Mouse (Mus musculus) lung, embryonic 14.5 days (tissue): ENCODE data around the gene Lin52. TPM values are rescaled to one million over a fixed set of nuclear protein-coding genes. Genes with fewer than 3 reads are reported as not detected.
A peak's percentile ranks its signal among the peaks of the same experiment; 100 is the strongest.

Experiments
- ATAC-seq: fragments of 200-750 bp; cut with Nextera tagmentation; 2 replicates; pipeline ENCODE4 v1.8.0; 2017; ENCODE audit warnings: mild to moderate bottlenecking, moderate TSS enrichment, moderate library complexity; ENCODE audit not compliant: insufficient read depth
- DNase-seq: peaks from one replicate; pipeline ENCODE4 v3.0.0-alpha.2; 2015
- H3K27ac ChIP-seq: fragments of 300-500 bp; sonication (generic); 2 replicates; pipeline ENCODE4 v1.5.1; 2014; ENCODE audit warnings: low read depth, mild to moderate bottlenecking, moderate library complexity
- H3K27me3 ChIP-seq: fragments of 300-500 bp; sonication (generic); 2 replicates; pipeline ENCODE4 v1.6.1; 2014; ENCODE audit warnings: low read length, control low read depth; ENCODE audit not compliant: insufficient read depth
- H3K36me3 ChIP-seq: fragments of 300-500 bp; sonication (generic); 2 replicates; pipeline ENCODE4 v1.6.1; 2014; ENCODE audit warnings: control low read depth; ENCODE audit not compliant: insufficient read depth
- H3K4me1 ChIP-seq: fragments of 300-500 bp; sonication (generic); 2 replicates; pipeline ENCODE4 v1.6.1; 2014; ENCODE audit warnings: antibody characterized with exemption, control low read depth; ENCODE audit not compliant: insufficient read depth
- H3K4me2 ChIP-seq: fragments of 300-500 bp; sonication (generic); 2 replicates; pipeline ENCODE4 v1.6.1; 2014; ENCODE audit warnings: mild to moderate bottlenecking
- H3K4me3 ChIP-seq: fragments of 300-500 bp; sonication (generic); 2 replicates; pipeline ENCODE4 v1.5.1; 2014; ENCODE audit warnings: low read depth, low read length
- H3K9ac ChIP-seq: fragments of 300-500 bp; sonication (generic); 2 replicates; pipeline ENCODE4 v1.6.1; 2014
- H3K9me3 ChIP-seq: fragments of 300-500 bp; sonication (generic); 2 replicates; pipeline ENCODE4 v1.6.1; 2016; ENCODE audit warnings: low read depth, low read length, control low read depth
- CTCF ChIP-seq: IDR thresholded peaks from 2 replicates; pipeline ENCODE4 v1.5.1; 2016; ENCODE audit warnings: antibody characterized with exemption, low read depth
- WGBS: fragments of 180-500 bp; shearing (Covaris S2); extraction: QIAGEN DNeasy Blood & Tissue Kit; methylation state at CpG from one replicate; pipeline ENCODE4 v1.1.7; 2014; 5-methylcytosine and 5-hydroxymethylcytosine counted together
- polyA plus RNA-seq: library from polyadenylated mRNA; unstranded; fragments of >200 nt; fragmentation: Nextera tagmentation; extraction: Ambion mirVana; gene quantifications from 2 replicates; pipeline ENCODE4 v1.2.1, GENCODE M21; 2014

Lin52 gene
- polyA plus RNA-seq, 1 experiment from 2014 or later = 22.5 TPM

DNA sequence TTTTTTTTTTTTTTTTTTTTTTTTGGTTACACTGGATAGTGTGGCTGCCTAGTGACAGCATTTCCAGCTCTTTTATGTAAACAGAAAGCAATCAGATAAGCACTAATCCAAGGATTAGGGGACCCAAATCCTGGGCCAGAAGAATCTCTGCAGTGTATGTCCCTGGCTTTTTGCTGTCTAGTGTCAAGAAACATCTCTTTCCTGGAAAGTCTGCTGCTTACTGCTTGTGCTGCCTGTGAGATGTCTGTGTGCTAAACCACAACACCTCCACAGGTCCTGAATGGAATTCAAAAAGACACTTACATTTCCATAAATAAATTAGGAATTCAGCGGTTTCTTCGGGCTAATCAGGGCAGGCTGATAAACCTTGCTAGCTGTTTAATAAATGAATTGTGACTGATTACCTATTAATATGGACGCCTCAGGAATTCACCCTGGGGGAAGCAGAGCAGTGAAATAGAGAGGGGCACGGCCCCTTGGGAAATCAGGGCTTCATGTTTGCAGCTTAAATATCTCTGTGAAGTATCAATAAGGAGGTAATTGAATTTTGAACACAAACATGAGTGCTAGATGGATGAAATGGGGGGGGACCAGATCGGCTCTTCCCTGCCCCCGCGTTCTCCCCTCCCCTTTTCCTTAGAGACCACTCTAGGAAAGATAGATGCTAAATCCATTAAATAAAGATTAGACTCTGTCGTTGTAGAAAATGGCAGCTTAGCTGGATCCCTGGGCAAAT lies 49.5 kb downstream of the Lin52 start:
- Histone ChIP-seq H3K27me3 (no peaks in the 10 kb centered on the region), H3K9ac (no peak overlapping the region), H3K9me3 (no peaks in the 10 kb centered on the region), H3K4me1 (no peaks in the 10 kb centered on the region), H3K4me2 (no peak overlapping the region), H3K36me3 (no peaks in the 10 kb centered on the region), H3K27ac (no peak overlapping the region), H3K4me3 (no peak overlapping the region)
- DNase-seq (peak; percentile 1), ATAC-seq (no peak)
- WGBS = 37% methylated on average over 8 of the region's 8 CpGs
- TF ChIP-seq CTCF = no peak

DNA sequence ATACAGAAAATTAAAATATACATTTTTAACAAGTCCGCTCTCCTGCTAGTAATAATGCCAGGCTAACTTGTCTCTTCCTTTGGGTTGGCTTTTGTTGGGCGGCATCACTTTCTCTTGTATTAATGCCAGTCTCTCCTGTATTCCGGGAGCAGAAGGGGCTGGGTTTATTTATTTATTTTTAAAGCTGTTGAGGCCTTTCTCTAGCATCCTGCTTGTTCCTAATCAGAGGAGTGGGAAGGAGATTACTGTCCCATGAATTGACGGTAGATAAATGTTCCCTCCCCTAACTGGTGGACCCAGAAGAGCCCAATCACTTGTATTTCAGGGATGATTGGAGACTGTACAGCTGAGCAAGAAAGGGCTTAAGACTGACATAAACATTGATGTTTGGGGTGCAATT lies 50.1 kb downstream of the Lin52 start:
- WGBS = 61% methylated on average over 4 of the region's 4 CpGs
- no peaks in the 10 kb centered on the region for H3K4me1 ChIP-seq
- DNase-seq = no peak
- TF ChIP-seq CTCF = no peak
- no peak overlapping the region for H3K4me3 ChIP-seq
- no peak overlapping the region for H3K27ac ChIP-seq
- H3K4me2 ChIP-seq = no peak overlapping the region
- ATAC-seq = no peak
- H3K27me3 ChIP-seq = no peaks in the 10 kb centered on the region
- no peaks in the 10 kb centered on the region for H3K9me3 ChIP-seq
- H3K36me3 ChIP-seq = no peaks in the 10 kb centered on the region
- H3K9ac ChIP-seq = no peak overlapping the region

DNA sequence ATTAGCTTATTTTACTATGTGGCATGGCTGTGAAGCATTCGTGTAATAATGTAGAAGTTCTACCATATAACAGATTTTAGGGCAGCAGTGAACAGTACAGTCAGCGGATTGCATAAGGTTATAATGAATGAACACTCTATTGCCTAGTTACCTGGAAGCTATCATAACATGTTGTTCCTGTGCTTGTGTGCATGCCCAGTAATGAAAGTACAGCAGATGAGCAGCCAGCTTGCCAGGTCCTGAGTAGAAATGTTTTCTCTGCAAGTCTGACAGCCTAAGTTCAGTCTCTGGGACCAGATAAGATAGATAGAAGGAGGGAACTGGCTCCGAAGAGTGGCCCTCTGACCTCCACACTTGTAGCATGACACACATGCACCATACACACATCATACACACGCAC lies 55.6 kb downstream of the Lin52 start:
- H3K36me3 ChIP-seq = no peaks in the 10 kb centered on the region
- 78% methylated on average over 4 of the region's 4 CpGs for WGBS

DNA sequence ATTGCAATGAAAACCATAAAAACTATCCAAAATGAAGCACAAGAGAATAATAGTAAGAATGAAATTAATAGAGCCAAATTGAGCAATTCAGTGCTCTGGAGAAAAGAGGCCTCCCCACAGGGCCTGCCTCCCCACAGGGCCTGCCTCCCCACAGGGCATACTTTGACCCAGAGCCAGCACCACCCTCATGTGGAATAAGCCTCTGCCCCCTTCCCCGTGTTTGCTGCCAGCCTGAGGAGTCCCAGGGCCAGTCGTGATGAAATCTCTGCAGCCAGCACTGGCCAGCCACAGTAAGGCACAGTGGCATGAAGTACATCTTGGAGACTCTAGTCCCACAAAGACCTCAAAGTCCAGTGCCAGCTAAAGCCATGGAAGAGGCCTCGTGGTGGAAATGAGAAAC lies 60.8 kb downstream of the Lin52 start:
- Histone ChIP-seq H3K4me3 (no peak overlapping the region), H3K36me3 (no peaks in the 10 kb centered on the region), H3K27ac (no peak overlapping the region), H3K9me3 (no peaks in the 10 kb centered on the region), H3K27me3 (no peaks in the 10 kb centered on the region), H3K4me2 (no peak overlapping the region), H3K9ac (no peak overlapping the region), H3K4me1 (no peaks in the 10 kb centered on the region)
- 67% methylated on average over 3 of the region's 3 CpGs for WGBS
- no peak for DNase-seq
- no peak for TF ChIP-seq CTCF
- no peak for ATAC-seq

More for the DNA sequence above, 55.6 kb downstream of the Lin52 start:
- no peak overlapping the region for H3K4me2 ChIP-seq
- H3K4me1 ChIP-seq = no peaks in the 10 kb centered on the region
- no peaks in the 10 kb centered on the region for H3K27me3 ChIP-seq
- DNase-seq (no peak), ATAC-seq (no peak)
- no peak overlapping the region for H3K27ac ChIP-seq
- no peak overlapping the region for H3K4me3 ChIP-seq
- no peak for TF ChIP-seq CTCF
- no peaks in the 10 kb centered on the region for H3K9me3 ChIP-seq
- H3K9ac ChIP-seq = no peak overlapping the region

GRCm38 (mm10) chr12:84515486-84515885 lies 64.3 kb downstream of the Lin52 start:
- no peak overlapping the region for H3K4me3 ChIP-seq
- H3K36me3 ChIP-seq = no peaks in the 10 kb centered on the region
- H3K27ac ChIP-seq = no peak overlapping the region
- no peaks in the 10 kb centered on the region for H3K9me3 ChIP-seq
- no peak overlapping the region for H3K9ac ChIP-seq
- TF ChIP-seq CTCF = no peak
- H3K27me3 ChIP-seq = no peaks in the 10 kb centered on the region
- 81% methylated on average over 4 of the region's 4 CpGs for WGBS
- ATAC-seq = no peak
- H3K4me1 ChIP-seq = no peaks in the 10 kb centered on the region
- DNase-seq = no peak
- no peak overlapping the region for H3K4me2 ChIP-seq

DNA sequence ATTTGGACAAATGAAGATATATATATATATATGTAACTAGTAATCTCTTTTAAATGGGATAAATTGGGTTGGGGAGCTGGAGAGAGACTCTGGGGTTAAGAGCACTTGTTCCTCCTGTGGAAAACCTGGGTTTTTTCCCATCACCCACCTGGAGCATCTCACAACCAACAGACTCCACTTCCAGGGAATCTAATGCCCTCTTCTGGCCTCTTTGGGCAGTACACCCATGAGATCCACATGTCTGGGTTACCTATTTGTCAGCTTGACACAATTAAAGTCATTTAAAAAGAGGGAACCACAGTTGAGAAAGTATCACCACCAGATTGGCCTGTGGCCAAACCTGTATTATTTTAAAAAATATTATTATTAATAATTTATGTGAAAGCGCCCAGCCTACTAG lies 65.4 kb downstream of the Lin52 start:
- no peak overlapping the region for H3K4me2 ChIP-seq
- 92% methylated on average over 1 of the region's 1 CpGs for WGBS
- H3K27ac ChIP-seq = no peak overlapping the region
- ATAC-seq (no peak), DNase-seq (no peak)
- no peaks in the 10 kb centered on the region for H3K27me3 ChIP-seq
- H3K4me1 ChIP-seq = no peaks in the 10 kb centered on the region
- no peak overlapping the region for H3K9ac ChIP-seq
- no peaks in the 10 kb centered on the region for H3K36me3 ChIP-seq
- no peaks in the 10 kb centered on the region for H3K9me3 ChIP-seq
- no peak overlapping the region for H3K4me3 ChIP-seq
- no peak for TF ChIP-seq CTCF

DNA sequence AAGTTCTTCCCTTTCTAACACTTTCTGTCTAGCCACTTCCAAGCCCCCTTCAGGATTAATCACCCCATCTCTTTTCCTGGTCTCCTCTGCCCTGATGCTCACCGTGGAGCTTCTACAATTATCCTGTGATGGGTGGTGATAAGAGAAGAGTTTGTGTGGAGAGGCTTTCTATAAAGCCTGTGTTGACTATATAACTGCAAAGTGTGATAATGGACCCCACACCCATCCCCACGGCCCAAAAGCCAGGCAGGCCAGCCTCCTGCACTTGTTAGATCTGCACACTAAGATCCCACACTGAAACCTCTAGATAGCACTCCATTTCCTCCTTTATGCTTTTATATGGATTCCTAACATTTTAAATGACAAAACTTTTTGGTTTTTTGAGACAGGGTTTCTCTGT lies 66.8 kb downstream of the Lin52 start:
- no peak overlapping the region for H3K4me2 ChIP-seq
- no peaks in the 10 kb centered on the region for H3K4me1 ChIP-seq
- no peaks in the 10 kb centered on the region for H3K9me3 ChIP-seq
- H3K4me3 ChIP-seq = no peak overlapping the region
- H3K9ac ChIP-seq = no peak overlapping the region
- H3K27me3 ChIP-seq = no peaks in the 10 kb centered on the region
- ATAC-seq (no peak), DNase-seq (no peak)
- H3K36me3 ChIP-seq = no peaks in the 10 kb centered on the region
- TF ChIP-seq CTCF = no peak
- 61% methylated on average over 2 of the region's 2 CpGs for WGBS
- no peak overlapping the region for H3K27ac ChIP-seq
